Mouse (Mus musculus): ENCODE measurements at regions not wholly inside any gene's neighbourhood (a gene's known extent, or its start where the extent isn't known, plus 50 kb on each side); places are given as distances from the start of the nearest gene placed in this dataset.
A peak's percentile ranks its signal among the peaks of the same experiment; 100 is the strongest.

DNA sequence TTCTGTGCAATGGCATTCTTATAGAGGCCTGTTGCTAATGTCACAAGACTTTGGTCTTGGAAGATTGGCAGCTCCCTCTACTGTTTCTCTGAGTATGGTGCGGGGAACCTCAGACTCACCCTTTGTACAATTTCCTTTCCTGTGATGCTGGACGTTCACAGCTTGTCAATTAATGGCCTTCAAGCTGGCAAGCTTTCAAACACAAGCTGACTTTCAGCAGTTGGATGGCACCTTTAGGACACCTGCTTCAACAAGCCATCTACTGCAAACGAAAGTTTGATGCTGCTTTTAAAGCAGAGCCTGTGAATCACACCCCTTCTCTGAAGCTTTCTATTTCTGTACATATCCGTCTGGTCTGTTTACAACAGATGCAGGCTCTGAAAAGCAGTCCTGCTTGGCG is 841.0 kb upstream of the Ptprd start:
- DNase-seq (ENCODE audit: low spot score in 2 of 2): peak; percentile 34 to 54
